Mouse (Mus musculus) limb, embryonic 10.5 days (tissue): Measurements from ENCODE around the gene Celsr2. TPM values are rescaled to one million over a fixed set of nuclear protein-coding genes. Genes with fewer than 3 reads are reported as not detected.
A peak's percentile ranks its signal among the peaks of the same experiment; 100 is the strongest.

Source experiments
- DNase-seq: peaks from one replicate; pipeline ENCODE4 v3.0.0-alpha.2; 2017; ENCODE audit warnings: low spot score
- H3K27ac ChIP-seq: fragments of 300-500 bp; sonication (generic); 2 replicates; pipeline ENCODE4 v1.5.1; 2016; ENCODE audit warnings: mild to moderate bottlenecking
- H3K27me3 ChIP-seq: fragments of 300-500 bp; sonication (generic); 2 replicates; pipeline ENCODE4 v1.6.1; 2016; ENCODE audit warnings: low read depth, mild to moderate bottlenecking; ENCODE audit not compliant: poor library complexity, severe bottlenecking
- H3K36me3 ChIP-seq: fragments of 300-500 bp; sonication (generic); 2 replicates; pipeline ENCODE4 v1.6.1; 2016; ENCODE audit warnings: mild to moderate bottlenecking, moderate library complexity
- H3K4me1 ChIP-seq: fragments of 300-500 bp; sonication (generic); 2 replicates; pipeline ENCODE4 v1.6.1; 2016
- H3K4me3 ChIP-seq: fragments of 300-500 bp; sonication (generic); 2 replicates; pipeline ENCODE4 v1.5.1; 2016; ENCODE audit warnings: mild to moderate bottlenecking, moderate library complexity
- H3K9me3 ChIP-seq: fragments of 300-500 bp; sonication (generic); replicated peaks from 2 replicates; pipeline ENCODE4 v1.6.1; 2016; ENCODE audit warnings: mild to moderate bottlenecking
- WGBS: fragments of 180-500 bp; shearing (Covaris S2); methylation state at CpG from one replicate; pipeline ENCODE4 v1.1.7; 2016; 5-methylcytosine and 5-hydroxymethylcytosine counted together
- polyA plus RNA-seq: library from polyadenylated mRNA; unstranded; fragments of >200 nt; fragmentation: Nextera tagmentation; extraction: Ambion mirVana; gene quantifications from 2 replicates; pipeline ENCODE4 v1.2.1, GENCODE M21; 2016

The Celsr2 gene
- polyA plus RNA-seq, 1 experiment from 2014 or later, result 4.4 TPM

DNA sequence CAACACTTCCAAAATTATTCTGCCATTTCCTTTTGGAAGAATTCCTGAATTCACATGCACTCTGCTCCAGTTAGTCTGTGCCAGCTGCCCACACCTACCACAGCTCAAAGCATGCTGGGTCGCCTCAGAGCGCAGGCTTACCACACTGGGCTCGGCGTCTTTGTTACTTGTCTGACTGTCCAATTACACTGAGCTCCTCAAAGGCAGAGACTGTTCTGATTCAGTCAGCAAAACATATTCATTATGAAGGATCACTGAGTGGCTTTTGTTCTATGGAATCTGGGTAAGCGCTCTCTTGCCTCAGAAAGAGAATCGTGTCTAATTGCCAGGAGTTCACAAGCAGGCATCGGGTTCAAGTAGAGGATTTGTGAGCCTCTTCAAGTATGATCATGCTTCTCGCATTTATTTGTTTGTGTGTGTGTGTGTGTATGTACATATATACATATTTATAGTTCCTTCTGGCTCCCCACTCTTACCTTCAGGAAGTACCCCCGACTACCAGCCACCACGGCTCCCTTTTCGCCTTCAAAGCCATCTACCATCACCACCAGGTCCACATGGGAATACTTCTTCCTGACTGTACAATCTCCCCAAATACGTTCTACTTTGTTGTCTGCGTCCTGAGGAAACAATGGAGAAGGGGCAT lies 17.3 kb upstream of the Celsr2 start:
- Histone ChIP-seq H3K27me3 (no peaks in the 10 kb centered on the region), H3K9me3 (no peaks in the 10 kb centered on the region), H3K36me3 (peaks cover 94% of the 10 kb centered on the region), H3K27ac (no peak overlapping the region), H3K4me3 (no peak overlapping the region), H3K4me1 (no peaks in the 10 kb centered on the region)
- no peak for DNase-seq
- WGBS, result 92% methylated on average over 13 of the region's 13 CpGs

DNA sequence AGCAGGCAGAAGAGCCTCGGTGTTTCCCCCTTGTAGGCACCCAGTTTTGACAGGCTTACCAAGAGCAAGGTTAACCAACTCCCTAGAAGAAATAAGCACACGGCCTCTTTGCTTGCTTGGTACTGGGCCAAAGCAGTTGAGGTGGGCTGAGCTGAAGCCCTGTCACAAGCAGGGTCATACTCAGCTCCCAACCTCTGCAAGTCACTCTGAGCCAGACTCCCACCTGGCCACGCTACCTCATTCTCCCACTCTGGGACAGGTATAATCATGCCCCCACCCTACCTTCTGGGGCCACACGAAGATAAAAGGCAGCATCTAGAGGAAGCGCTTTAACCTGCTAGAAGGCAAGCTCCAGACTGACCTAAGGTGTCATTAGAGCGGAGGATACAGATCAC lies 10.3 kb upstream of the Celsr2 start:
- H3K36me3 ChIP-seq, result peaks cover 57% of the 10 kb centered on the region
- H3K4me1 ChIP-seq, result peaks cover 19% of the 10 kb centered on the region
- no peak overlapping the region for H3K27ac ChIP-seq
- 83% methylated on average over 6 of the region's 6 CpGs for WGBS
- H3K27me3 ChIP-seq, result peaks cover 5% of the 10 kb centered on the region; the same call in 1 of the 2 replicates
- H3K9me3 ChIP-seq, result no peaks in the 10 kb centered on the region
- DNase-seq, result no peak
- no peak overlapping the region for H3K4me3 ChIP-seq

DNA sequence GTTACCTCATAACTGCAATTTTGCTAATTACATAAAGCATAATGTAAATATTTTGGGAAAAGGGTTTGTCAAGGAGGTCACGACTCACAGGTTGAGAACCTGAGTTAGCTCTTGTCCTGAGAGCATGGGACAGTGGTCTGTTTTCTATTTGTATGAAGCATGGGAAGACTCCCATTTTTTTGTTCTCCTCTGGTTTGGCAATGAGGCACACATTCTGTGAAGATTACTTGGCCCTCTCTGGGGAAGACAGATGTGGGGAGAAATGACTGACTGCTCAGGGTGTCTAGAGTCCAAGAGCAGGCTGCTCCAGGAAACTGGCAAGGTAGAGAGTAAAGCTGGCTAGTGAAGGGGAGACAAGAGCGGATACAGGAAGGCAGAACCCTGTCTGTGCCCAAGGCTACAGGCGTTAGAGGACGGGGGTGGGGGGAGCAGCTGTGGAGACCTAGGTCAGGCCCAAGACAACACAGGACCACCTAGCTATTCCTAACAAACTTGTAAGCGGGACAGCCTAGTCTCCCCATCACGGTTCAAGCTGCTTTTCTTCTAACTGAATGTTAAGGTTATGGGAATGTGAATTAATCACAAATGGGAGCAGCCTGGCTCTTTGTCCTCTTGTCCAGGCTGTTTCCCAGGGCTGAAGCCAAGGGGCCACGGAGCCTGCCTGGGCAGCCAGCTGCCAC lies 9.7 kb upstream of the Celsr2 start:
- H3K4me1 ChIP-seq, result peaks cover 19% of the 10 kb centered on the region
- H3K27me3 ChIP-seq, result peaks cover 5% of the 10 kb centered on the region; the same call in 1 of the 2 replicates
- no peak for DNase-seq
- H3K4me3 ChIP-seq, result no peak overlapping the region
- WGBS, result 79% methylated on average over 7 of the region's 7 CpGs
- no peak overlapping the region for H3K27ac ChIP-seq
- peaks cover 52% of the 10 kb centered on the region for H3K36me3 ChIP-seq
- no peaks in the 10 kb centered on the region for H3K9me3 ChIP-seq

DNA sequence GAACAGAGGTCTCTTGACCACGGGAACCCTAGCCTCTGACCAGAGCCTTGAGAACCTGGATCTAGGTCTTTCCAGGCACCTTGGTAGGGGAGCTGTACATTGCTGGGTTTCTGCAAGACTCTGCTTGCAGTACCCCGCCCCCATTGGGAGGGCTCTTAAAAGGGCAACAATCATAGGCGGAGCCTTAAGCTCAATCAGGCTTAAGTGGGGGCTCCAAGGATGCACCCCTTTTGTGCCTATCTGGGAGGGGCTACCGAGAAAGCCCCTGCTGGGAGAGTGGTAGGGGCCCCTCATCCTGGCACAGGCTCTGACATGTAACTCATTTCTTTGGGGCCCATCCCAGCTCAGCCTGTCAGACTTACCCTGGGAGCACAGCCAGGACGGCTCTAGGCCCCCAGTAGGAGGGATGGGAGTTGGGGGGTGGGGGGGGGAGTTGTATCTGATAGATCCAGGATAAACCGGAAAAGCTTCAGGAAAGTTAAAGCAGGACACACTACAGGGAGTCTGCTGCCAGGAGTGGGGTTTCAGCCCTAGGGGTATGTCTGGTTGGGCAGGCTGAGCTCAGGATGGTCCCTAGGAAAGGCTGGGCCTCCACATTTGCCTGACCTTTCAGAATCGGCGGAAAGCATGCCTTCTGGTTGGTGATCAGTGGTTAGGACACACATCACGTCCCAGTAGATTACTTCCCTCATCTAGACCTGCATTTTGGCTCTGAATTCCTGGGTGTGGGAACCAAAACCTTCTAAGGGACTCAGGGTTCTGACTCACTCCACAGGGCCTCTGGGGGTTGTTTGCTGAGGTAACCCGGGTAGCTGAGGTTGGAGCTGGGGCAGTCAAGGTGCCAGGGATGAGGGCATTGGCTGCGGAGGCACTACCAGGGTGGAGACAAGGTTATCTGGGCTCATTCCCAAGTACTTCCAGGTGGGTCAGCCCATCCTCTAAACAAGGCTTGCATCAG lies 8.8 kb upstream of the Celsr2 start:
- peaks cover 19% of the 10 kb centered on the region for H3K4me1 ChIP-seq
- 0 out of 2 replicates have a peak overlapping the region, but pooled peaks have one; percentile 7 for H3K4me3 ChIP-seq
- no peaks in the 10 kb centered on the region for H3K9me3 ChIP-seq
- peaks cover 5% of the 10 kb centered on the region; the same call in 1 of the 2 replicates for H3K27me3 ChIP-seq
- WGBS, result 26% methylated on average over 11 of the region's 11 CpGs
- peaks cover 42% of the 10 kb centered on the region for H3K36me3 ChIP-seq
- DNase-seq, result no peak
- 0 out of 2 replicates have a peak overlapping the region, but pooled peaks have one; percentile 12 for H3K27ac ChIP-seq

DNA sequence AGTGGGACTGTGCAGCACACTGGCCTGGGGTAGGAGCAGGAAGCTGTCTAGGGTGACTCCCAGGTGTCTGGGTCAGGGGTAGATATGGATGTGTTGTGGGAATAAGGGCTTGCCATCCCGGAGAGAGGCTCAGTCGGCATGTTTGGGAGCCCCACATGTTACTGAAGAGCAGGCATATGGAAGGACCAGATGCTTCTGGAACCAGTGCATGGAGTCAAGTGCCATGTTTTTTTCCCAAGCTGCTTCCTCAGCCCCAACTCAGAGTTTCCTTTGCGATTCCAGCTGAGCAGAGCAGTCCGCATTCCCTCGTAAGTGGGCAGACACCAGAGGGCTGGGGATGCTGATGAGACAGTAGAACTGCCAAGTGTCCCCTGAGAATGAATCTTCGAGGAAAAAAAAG lies 7.7 kb upstream of the Celsr2 start:
- 46% methylated on average over 6 of the region's 6 CpGs for WGBS
- Histone ChIP-seq H3K4me3 (no peak overlapping the region), H3K4me1 (peaks cover 19% of the 10 kb centered on the region), H3K27ac (no peak overlapping the region), H3K36me3 (peaks cover 31% of the 10 kb centered on the region), H3K9me3 (no peaks in the 10 kb centered on the region), H3K27me3 (peaks cover 12% of the 10 kb centered on the region; the same call in 1 of the 2 replicates)
- DNase-seq, result no peak

DNA sequence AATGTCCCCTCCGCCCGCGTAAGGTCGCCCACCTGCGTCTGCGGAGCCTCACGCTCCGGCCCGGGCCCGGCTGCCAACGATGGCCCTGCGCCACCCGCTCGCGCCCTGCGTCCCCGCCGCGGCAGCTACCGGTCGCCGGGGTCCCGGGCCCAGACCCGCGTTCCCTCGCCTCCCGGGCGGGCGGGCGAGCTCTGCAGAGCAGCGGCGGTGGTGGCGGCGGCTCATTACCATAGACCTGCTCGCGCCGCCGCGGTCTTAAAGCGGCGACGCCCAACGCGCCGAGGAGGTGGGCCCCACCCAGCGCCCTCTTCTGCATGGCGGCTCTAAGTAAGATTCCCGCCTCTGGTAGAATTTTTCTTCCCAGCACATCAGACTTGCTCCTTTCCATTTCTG lies 475 bp upstream of the Celsr2 start:
- peak; percentile 88 for DNase-seq
- peak overlapping the region; percentile 82 for H3K4me3 ChIP-seq
- H3K4me1 ChIP-seq, result peaks cover 24% of the 10 kb centered on the region
- peaks cover 11% of the 10 kb centered on the region; the same call in 1 of the 2 replicates for H3K9me3 ChIP-seq
- peaks cover 27% of the 10 kb centered on the region for H3K36me3 ChIP-seq
- peak overlapping the region; percentile 84 for H3K27ac ChIP-seq
- WGBS, result under 1% methylated on average over 46 of the region's 48 CpGs
- H3K27me3 ChIP-seq, result peaks cover 43% of the 10 kb centered on the region

DNA sequence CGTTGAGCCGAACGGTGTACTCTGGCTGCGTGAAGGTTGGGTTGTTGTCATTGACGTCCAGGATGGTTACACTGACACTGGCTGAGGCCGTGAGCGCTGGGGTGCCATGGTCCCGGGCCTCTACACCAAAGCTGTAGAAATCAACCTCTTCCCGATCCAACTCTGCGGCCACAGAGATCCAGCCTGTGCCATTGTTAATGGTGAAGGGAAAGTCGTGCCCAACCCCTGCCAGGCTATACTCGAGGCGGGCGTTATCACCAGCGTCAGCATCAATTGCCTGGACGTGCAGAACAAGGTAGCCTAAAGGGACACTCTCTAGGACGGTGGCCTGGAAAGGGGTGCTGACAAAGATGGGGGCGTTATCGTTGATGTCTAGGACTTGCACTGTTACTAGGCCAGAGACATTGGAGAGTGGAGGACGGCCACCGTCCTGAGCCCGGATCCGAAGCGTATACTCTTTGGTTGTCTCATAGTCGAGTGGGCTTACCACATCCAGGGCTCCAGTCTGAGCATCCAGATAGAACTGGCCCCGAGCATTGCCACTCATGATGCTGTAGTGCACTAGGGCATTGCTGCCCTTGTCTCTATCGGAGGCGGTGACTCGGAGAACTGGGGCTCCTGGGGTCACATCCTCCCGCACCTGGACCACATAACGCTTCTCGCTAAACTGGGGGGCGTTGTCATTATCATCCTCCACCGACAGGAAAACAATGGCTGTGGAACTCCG lies 1.6 kb downstream of the Celsr2 start:
- DNase-seq, result no peak
- no peak overlapping the region for H3K27ac ChIP-seq
- peaks cover 11% of the 10 kb centered on the region; the same call in 1 of the 2 replicates for H3K9me3 ChIP-seq
- 95% methylated on average over 35 of the region's 35 CpGs for WGBS
- no peak overlapping the region for H3K4me3 ChIP-seq
- H3K4me1 ChIP-seq, result peaks cover 33% of the 10 kb centered on the region
- H3K36me3 ChIP-seq, result peaks cover 27% of the 10 kb centered on the region
- peaks cover 43% of the 10 kb centered on the region for H3K27me3 ChIP-seq

DNA sequence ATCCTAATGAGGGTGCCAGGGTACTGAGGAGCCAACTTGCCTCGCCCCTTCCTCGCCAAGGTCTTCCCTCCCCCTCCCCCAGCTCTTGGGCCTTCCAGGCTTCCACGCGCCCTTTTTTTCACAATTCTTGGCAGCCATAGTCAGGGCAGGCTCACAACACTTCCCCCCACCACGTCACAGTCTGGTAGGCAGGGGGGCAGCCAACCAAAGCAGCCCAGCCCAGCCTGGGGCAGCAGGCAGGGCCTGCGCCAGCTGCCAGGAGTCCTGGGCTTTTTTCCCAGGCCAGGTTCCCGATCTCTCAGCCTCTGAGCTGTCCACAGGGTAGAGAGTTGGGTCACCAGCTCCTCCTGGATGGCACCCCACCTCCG lies 3.6 kb downstream of the Celsr2 start:
- H3K4me1 ChIP-seq, result peaks cover 33% of the 10 kb centered on the region

DNA sequence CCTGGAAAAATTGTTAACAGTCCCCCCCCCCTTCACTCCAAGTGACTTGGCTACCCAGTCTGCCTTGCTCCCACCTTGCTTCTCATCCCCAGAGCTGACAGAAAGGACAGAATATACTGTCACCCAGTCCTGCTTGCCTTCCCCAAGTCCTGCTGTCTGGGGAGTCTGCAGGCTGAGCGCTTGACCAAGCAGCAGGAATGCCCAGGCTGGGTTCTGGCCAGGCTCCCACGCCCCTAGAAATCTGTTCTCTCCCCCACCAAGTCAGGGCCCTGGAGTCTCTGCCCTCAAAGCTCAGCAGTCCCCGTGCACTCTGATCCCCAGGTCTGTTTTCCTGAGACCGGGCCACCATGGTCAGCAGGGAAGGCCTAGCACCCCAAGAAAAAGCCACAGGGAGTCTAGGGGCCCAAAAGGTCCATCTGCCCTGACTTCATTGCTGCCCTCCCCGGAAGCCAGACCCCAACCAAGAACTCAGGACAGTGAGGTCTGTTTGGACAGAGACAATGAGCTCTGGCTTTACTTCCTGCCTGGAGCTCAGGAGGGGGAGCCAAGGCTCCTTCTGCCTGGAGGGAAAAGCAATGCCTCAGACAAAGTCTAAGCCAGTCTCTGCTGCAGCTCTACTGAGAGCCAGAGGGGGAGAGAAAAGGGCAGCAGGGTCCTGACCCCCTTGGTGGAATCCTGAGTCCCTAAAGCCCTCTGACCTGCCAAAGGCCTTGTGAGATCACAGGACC lies 4.2 kb downstream of the Celsr2 start:
- no peak for DNase-seq
- peaks cover 30% of the 10 kb centered on the region for H3K36me3 ChIP-seq

More for the DNA sequence above, 3.6 kb downstream of the Celsr2 start:
- H3K9me3 ChIP-seq, result peaks cover 11% of the 10 kb centered on the region; the same call in 1 of the 2 replicates
- H3K4me3 ChIP-seq, result no peak overlapping the region
- WGBS, result 81% methylated on average over 8 of the region's 8 CpGs
- H3K36me3 ChIP-seq, result peaks cover 27% of the 10 kb centered on the region
- H3K27ac ChIP-seq, result peak overlapping the region; percentile 8; the same call in 1 of the 2 replicates
- H3K27me3 ChIP-seq, result peaks cover 22% of the 10 kb centered on the region
- no peak for DNase-seq

DNA sequence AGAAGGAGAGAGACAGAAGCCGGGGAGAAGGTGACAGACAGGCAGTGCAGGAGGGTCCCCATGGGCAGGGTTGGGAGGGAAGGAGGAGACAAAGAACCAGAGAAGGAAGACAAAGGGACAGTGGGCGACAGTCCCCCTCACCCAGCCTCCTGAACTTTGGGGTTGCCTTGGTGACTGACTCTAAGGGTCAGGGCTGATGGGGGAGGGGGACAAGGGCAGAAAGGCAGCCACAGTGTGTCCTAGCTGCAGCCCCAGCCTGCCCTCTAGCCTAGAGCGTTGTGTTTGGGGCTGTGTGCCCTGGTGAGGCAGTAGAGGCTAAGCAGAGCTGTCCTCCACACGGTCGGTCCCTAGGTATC lies 5.0 kb downstream of the Celsr2 start:
- Histone ChIP-seq H3K4me3 (no peak overlapping the region), H3K9me3 (peaks cover 11% of the 10 kb centered on the region; the same call in 1 of the 2 replicates), H3K36me3 (peaks cover 30% of the 10 kb centered on the region), H3K4me1 (peaks cover 31% of the 10 kb centered on the region), H3K27me3 (peaks cover 12% of the 10 kb centered on the region), H3K27ac (peak overlapping the region; percentile 66)
- 32% methylated on average over 5 of the region's 5 CpGs for WGBS
- DNase-seq, result no peak

More for the DNA sequence above, 4.2 kb downstream of the Celsr2 start:
- Histone ChIP-seq H3K4me1 (peaks cover 33% of the 10 kb centered on the region), H3K27me3 (peaks cover 17% of the 10 kb centered on the region), H3K9me3 (peaks cover 11% of the 10 kb centered on the region; the same call in 1 of the 2 replicates), H3K27ac (peak overlapping the region; percentile 66), H3K4me3 (no peak overlapping the region)
- WGBS, result 73% methylated on average over 5 of the region's 5 CpGs

DNA sequence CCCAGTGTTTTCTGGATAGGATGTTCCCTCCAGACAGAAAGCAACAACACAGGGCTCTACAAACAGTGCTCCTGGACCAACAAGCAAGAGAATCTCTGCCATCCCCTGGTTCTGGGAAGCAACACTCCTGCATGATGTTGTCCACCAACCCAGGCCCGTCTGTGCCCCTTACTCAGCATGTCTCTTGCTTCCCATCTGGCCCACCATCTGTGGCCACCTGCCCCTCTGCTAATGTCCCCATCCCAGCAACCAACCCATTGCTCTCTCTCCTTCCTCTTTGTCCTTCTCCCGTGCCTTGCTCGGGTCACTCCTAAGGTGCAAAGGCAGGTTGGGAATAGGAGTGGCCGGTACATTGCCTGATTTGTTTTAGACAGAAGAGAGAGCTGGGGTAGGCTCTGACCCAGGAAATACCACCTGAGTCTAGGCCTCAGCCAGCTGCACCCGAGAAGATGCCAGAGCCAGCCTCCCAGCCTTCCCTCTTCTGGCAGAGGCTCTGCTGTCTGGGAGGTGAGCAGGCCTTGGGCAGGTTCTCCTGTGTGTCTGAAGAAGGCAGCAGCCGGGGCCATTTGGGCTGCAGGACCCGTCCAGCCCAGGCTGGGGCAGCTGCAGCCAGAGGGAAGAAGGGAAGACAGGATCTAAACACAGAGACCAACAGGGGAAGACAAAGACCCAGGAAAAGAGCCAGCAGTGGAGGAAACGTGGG lies 5.5 kb downstream of the Celsr2 start:
- DNase-seq, result no peak
- Histone ChIP-seq H3K4me1 (peaks cover 29% of the 10 kb centered on the region), H3K36me3 (peaks cover 30% of the 10 kb centered on the region), H3K27me3 (peaks cover 7% of the 10 kb centered on the region), H3K27ac (peak overlapping the region; percentile 66), H3K4me3 (no peak overlapping the region), H3K9me3 (peaks cover 11% of the 10 kb centered on the region; the same call in 1 of the 2 replicates)
- WGBS, result 65% methylated on average over 8 of the region's 8 CpGs
